Mouse (Mus musculus) fibroblast of lung, adult 2 months (primary cell): Measurements from ENCODE around the gene Gmfg.

Source experiments
- DNase-seq: peaks from one replicate; pipeline ENCODE4 v3.0.0-alpha.2; 2011; ENCODE audit warnings: low read depth

The Gmfg gene

GRCm38 (mm10) chr7:28436932-28437570 lies at the start of gene Gmfg:
Gene Gmfg (plus strand): TSS chr7:28437447.
- peak; percentile 67 for DNase-seq

- DNase-seq, result no peak
Observed at GRCm38 (mm10) chr7:28390331-28390730, 46.9 kb upstream of the Gmfg start.

GRCm38 (mm10) chr7:28392429-28393271 lies 44.6 kb upstream of the Gmfg start, which contains the start of the genes Med29 and Paf1:
Gene Med29 (minus strand): TSS chr7:28392708.
Gene Paf1 (plus strand): TSS chr7:28392951.
- peak; percentile 100 for DNase-seq

- no peak for DNase-seq
Observed at GRCm38 (mm10) chr7:28393272-28393951, 43.8 kb upstream of the Gmfg start.

GRCm38 (mm10) chr7:28395425-28395824 lies 41.8 kb upstream of the Gmfg start:
- no peak for DNase-seq

- no peak for DNase-seq
Observed at GRCm38 (mm10) chr7:28398000-28398399, 39.2 kb upstream of the Gmfg start.

- DNase-seq, result no peak
Observed at GRCm38 (mm10) chr7:28398696-28399340, 38.4 kb upstream of the Gmfg start.

- no peak for DNase-seq
Observed at GRCm38 (mm10) chr7:28401030-28401429, 36.2 kb upstream of the Gmfg start.

GRCm38 (mm10) chr7:28401942-28402341 lies 35.3 kb upstream of the Gmfg start:
- no peak for DNase-seq

GRCm38 (mm10) chr7:28410841-28411475 lies 26.3 kb upstream of the Gmfg start:
- peak; percentile 34 for DNase-seq

GRCm38 (mm10) chr7:28412826-28413225 lies 24.4 kb upstream of the Gmfg start:
- DNase-seq, result no peak

- no peak for DNase-seq
Observed at GRCm38 (mm10) chr7:28417368-28417767, 19.9 kb upstream of the Gmfg start.

- peak; percentile 65 for DNase-seq
Observed at GRCm38 (mm10) chr7:28418096-28418670, 19.1 kb upstream of the Gmfg start.

- DNase-seq, result no peak
Observed at GRCm38 (mm10) chr7:28419416-28419815, 17.8 kb upstream of the Gmfg start.

- no peak for DNase-seq
Observed at GRCm38 (mm10) chr7:28423018-28423417, 14.2 kb upstream of the Gmfg start.

GRCm38 (mm10) chr7:28427738-28428137 lies 9.5 kb upstream of the Gmfg start:
- DNase-seq, result no peak

- no peak for DNase-seq
Observed at GRCm38 (mm10) chr7:28430512-28430911, 6.7 kb upstream of the Gmfg start.

GRCm38 (mm10) chr7:28432252-28432651 lies 5.0 kb upstream of the Gmfg start:
- DNase-seq, result no peak

- DNase-seq, result no peak
Observed at GRCm38 (mm10) chr7:28435660-28436259, 1.5 kb upstream of the Gmfg start.

GRCm38 (mm10) chr7:28436271-28436904 lies 859 bp upstream of the Gmfg start:
- DNase-seq, result peak; percentile 99
